Mouse (Mus musculus): ENCODE measurements around the gene Gmppb. TPM values are rescaled to one million over a fixed set of nuclear protein-coding genes. Genes with fewer than 3 reads are reported as not detected.
"Not testable (repeated sequence)": the region's sequence is repeated elsewhere in the genome, so short reads cannot be mapped to it uniquely, and the experiment has no call there.

The Gmppb gene
- polyA plus RNA-seq (2012; rRNA removed): 18.8 and 23.9 TPM in 2 replicates

GRCm38 (mm10) chr9:108049016-108049455 is at the start of gene Gmppb:
Gmppb (plus strand) TSS chr9:108049242.
- peak; percentile 84 for DNase-seq (ENCODE audit: low spot score)

DNA sequence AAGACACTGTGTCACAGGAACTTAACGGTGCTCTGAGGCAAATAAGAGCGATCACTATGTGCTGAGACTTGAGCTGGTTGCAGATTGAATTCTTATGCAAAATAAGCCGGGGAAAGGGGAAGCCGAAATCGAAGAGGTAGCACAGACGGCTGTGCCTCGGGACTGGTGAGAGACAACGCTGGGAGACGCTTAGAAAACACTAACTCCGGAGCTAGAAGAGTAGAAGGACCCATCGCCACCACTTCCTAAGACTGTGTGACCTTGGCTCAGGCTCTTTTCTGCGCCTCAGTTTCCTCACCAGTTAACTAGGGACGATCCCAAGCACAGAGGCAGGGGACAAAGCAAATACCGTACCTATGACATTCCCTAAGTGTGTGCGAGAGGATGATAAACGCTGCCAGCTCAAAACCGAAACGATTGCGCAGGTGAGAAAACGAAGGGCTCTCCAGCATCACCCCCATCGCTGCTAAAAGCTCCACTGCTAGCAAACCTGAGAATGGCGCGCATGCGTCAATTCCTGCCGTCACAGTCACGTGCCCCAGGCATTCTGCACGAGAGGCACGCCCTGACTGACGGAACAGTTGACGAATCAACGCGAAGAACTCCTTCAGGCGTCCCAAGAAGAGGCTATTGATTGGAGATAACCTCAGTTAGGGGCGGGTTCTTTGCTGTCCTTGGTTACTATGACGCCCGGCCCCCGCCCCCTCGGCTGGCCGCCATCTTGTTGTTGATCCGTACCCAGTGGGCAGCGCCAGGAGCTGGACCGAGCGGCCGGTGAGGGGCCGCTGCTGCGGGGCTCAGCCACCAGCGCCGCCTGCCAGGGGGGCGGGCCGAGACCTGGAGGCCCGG is 46.9 kb upstream of the Gmppb start, which contains the start of gene Ip6k1:
Ip6k1 (plus strand) TSS at position 580 of the 849 bp plus-strand sequence.
- DNase-seq (ENCODE audit: low spot score): peak; percentile 93

GRCm38 (mm10) chr9:108002778-108003530 is 46.1 kb upstream of the Gmppb start:
- DNase-seq (ENCODE audit: low spot score): no peak

DNA sequence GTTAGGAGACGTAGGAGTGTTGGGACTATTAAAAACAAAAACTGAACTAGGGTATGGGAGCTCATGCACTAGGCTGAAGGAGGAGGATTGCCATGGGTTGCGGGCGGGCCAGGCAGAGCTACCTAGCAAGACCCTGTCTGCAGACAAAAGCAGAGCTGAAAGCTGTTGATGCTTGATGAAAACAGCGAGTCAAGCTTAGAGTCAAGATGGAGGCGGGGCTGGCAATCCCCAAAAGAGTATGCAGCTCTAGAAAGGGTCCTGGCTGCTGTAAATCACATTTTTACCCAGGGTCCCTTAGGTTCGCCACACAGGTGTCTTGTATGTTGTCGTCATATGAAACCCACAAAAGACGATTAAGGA is 45.5 kb upstream of the Gmppb start:
- no peak for DNase-seq (ENCODE audit: low spot score)

DNA sequence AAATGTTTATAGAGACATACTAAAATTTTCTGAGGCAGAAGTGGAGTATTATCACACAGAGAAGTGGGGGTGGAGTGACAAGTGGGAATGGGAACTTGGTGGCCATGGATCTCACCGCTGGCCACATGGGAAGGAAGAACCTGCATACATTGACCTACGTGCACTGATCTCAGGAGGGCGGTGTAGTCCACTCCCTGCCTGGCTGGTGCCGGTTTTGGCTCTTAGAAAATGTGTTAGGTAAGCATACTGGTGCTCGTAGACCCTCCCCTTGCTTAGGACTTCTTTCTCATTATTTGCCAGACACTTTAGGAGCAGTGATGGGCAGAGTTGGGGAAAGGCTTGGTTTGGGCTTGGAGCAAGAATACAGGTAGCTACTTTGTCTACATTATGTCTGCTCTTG is 41.0 kb upstream of the Gmppb start:
- DNase-seq (ENCODE audit: low spot score): no peak

DNA sequence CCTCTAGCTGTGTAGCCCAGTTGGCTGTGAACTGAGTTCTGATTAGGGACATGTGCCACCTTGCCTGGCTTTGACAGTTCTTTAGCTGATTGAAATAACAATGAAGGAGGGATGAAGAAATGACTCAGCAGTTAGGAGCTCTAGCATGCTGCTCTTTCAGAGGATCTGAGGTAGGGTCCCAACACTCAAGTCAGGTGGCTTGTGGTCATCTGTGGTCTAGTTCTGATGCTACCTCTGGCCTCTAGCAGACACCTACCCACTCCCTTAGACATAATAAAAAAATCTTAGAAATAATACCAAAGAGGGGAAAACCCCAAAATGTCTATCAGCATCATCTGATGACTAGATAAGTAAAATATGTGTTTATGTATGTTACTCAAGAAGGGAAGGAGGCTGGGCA is 38.7 kb upstream of the Gmppb start:
- DNase-seq (ENCODE audit: low spot score): no peak

- not testable (repeated sequence) for DNase-seq (ENCODE audit: low spot score)
Measured at GRCm38 (mm10) chr9:108013577-108013976, 35.5 kb upstream of the Gmppb start.

- DNase-seq (ENCODE audit: low spot score): no peak
Measured at GRCm38 (mm10) chr9:108017127-108017526, 31.9 kb upstream of the Gmppb start.

DNA sequence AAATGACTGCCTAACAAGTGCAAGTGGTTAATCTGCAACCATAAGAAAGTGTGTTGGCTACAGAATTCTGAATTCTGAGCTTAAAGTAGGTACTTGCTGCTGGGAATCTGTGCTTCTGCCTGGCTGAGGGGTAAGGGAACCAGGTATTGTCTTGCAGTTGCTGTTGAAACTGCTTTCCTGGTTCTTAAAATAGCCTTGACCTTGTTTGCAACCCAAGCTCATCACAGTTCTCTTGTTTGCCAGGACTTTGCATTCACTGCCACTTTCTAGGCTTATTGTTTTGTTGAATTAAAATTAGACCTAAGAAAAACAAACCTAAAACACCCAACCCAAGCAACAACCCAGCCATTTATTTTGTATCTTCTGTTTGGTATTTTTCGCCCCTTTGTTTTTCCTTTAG is 28.3 kb upstream of the Gmppb start:
- DNase-seq (ENCODE audit: low spot score): no peak

DNA sequence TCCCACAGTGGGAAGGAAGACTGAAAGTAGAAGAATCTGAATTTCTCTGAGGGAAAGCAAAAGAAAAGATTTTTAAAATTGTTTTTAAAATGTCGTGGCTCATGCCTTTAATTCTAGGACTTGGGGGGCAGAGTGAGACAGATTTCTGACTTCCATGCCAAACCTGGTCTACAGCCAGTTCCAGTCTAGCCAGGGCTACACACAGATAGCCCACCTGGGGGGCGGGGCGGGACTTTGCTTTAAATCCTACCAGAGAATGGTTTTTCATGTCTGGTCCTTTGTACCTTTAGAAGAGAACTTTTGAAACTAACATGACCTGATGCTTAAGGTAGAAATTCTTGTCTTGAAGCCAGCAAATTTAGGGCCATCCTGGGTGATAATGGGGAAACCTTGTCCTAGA is 25.8 kb upstream of the Gmppb start:
- DNase-seq (ENCODE audit: low spot score): no peak

GRCm38 (mm10) chr9:108026584-108026983 is 22.5 kb upstream of the Gmppb start:
- no peak for DNase-seq (ENCODE audit: low spot score)

DNA sequence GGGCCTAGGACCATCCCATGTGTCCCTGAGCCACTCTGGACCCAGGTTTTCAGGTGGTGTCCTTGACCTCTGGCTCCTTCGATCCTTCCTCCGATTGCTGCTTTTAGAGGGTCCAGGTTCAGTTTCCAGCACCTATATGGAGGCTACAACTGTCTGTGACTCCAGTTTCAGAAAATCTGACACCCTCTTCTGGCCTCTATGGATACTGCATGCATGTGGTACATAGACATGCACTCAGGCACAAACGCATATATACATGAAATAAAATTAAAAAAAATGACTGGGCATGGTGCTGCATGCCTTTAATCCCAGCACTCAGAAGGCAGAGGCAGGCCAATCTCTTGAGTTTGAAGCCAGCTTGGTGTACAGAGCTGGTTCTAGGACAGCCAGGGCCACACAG is 21.2 kb upstream of the Gmppb start:
- no peak for DNase-seq (ENCODE audit: low spot score)

DNA sequence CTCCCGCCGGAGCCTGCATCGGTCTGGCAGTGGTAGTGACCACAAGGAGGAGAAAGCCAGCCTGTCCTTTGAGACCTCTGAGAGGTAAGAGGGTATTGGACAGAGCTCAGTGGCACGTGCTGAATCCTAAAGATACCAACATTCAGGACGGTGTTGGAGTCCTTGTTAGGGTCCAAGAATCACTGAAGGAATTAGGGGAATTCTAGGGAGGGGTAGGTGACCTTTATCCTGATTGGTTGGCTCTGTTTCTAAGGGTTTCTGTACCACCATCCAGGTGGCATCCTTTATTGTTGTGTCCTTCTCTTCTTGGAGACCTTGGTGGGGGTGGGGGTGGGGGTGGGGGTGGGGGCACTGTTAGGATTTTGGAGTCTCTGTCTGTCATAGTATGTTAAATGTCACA is 16.9 kb upstream of the Gmppb start:
- DNase-seq (ENCODE audit: low spot score): no peak

- no peak for DNase-seq (ENCODE audit: low spot score)
Measured at GRCm38 (mm10) chr9:108035331-108036156, 13.5 kb upstream of the Gmppb start.

GRCm38 (mm10) chr9:108044751-108045492 is 4.1 kb upstream of the Gmppb start:
- peak; percentile 33 for DNase-seq (ENCODE audit: low spot score)

GRCm38 (mm10) chr9:108046582-108046981 is 2.5 kb upstream of the Gmppb start:
- DNase-seq (ENCODE audit: low spot score): no peak

GRCm38 (mm10) chr9:108047601-108048565 is 1.2 kb upstream of the Gmppb start:
- DNase-seq (ENCODE audit: low spot score): no peak

DNA sequence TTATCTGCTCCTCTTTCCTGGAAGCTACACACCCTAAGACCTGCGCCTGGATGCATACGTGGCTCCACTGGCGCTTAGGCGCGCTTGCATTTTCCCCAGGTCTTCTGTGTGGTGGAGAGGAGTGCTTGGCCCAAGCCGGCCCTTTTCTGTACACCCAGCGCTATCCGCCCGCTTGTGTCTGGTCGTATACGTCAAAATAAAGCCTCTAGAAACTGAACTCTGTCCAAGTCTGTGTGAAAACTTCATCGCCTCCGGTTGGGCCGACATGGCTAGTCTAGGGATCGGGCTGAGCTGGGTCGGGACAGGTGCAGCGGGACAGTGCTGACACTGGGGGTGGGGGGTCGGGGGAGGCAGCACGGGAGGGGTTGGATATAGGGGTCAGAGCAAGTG is 481 bp upstream of the Gmppb start:
- DNase-seq (ENCODE audit: low spot score): peak; percentile 41

GRCm38 (mm10) chr9:108049561-108050251 is 664 bp downstream of the Gmppb start:
- DNase-seq (ENCODE audit: low spot score): no peak

All from urinary bladder, adult 2 months (tissue).